Mouse (Mus musculus) stomach, embryonic 15.5 days (tissue): ENCODE measurements around the gene Pde6b. TPM values are rescaled to one million over a fixed set of nuclear protein-coding genes. Genes with fewer than 3 reads are reported as not detected.

Experiments
- ATAC-seq: fragments of 200-750 bp; cut with Nextera tagmentation; 2 replicates; pipeline ENCODE4 v1.8.0; 2017; ENCODE audit warnings: low read depth, moderate number of reproducible peaks, moderate TSS enrichment; ENCODE audit not compliant: insufficient read depth, low FRiP score
- H3K27ac ChIP-seq: fragments of 300-500 bp; sonication (generic); 2 replicates; pipeline ENCODE4 v1.5.1; 2015; ENCODE audit warnings: mild to moderate bottlenecking, inconsistent platforms
- H3K27me3 ChIP-seq: fragments of 300-500 bp; sonication (generic); replicated peaks from 2 replicates; pipeline ENCODE4 v1.6.1; 2015; ENCODE audit warnings: inconsistent platforms
- H3K36me3 ChIP-seq: fragments of 300-500 bp; sonication (generic); 2 replicates; pipeline ENCODE4 v1.6.1; 2015; ENCODE audit warnings: inconsistent platforms
- H3K4me1 ChIP-seq: fragments of 300-500 bp; sonication (generic); 2 replicates; pipeline ENCODE4 v1.6.1; 2015; ENCODE audit warnings: inconsistent platforms
- H3K4me2 ChIP-seq: fragments of 300-500 bp; sonication (generic); 2 replicates; pipeline ENCODE4 v1.6.1; 2015; ENCODE audit warnings: mild to moderate bottlenecking, inconsistent platforms
- H3K4me3 ChIP-seq: fragments of 300-500 bp; sonication (generic); replicated peaks from 2 replicates; pipeline ENCODE4 v1.5.1; 2015; ENCODE audit warnings: inconsistent platforms
- H3K9ac ChIP-seq: fragments of 300-500 bp; sonication (generic); 2 replicates; pipeline ENCODE4 v1.6.1; 2015; ENCODE audit warnings: inconsistent platforms
- H3K9me3 ChIP-seq: fragments of 300-500 bp; sonication (generic); 2 replicates; pipeline ENCODE4 v1.6.1; 2016; ENCODE audit warnings: inconsistent platforms
- WGBS: fragments of 180-500 bp; shearing (Covaris S2); methylation state at CpG from one replicate; pipeline ENCODE4 v1.1.7; 2015; 5-methylcytosine and 5-hydroxymethylcytosine counted together
- polyA plus RNA-seq: library from polyadenylated mRNA; unstranded; fragments of >200 nt; fragmentation: Nextera tagmentation; extraction: Ambion mirVana; gene quantifications from 2 replicates; pipeline ENCODE4 v1.2.1, GENCODE M21; 2015

Gene Pde6b
- polyA plus RNA-seq, 1 experiment from 2014 or later = 0.39 TPM

- no peaks in the 10 kb centered on the region for H3K9me3 ChIP-seq
- no peaks in the 10 kb centered on the region for H3K36me3 ChIP-seq
- no peak overlapping the region for H3K27ac ChIP-seq
- H3K4me1 ChIP-seq = peaks cover 20% of the 10 kb centered on the region
- WGBS = 88% methylated on average over 1 of the region's 1 CpGs
- no peak overlapping the region for H3K9ac ChIP-seq
- H3K27me3 ChIP-seq = no peaks in the 10 kb centered on the region
- no peak overlapping the region for H3K4me2 ChIP-seq
- no peak for ATAC-seq
- no peak overlapping the region for H3K4me3 ChIP-seq
These were observed 78.5 kb downstream of the Pde6b start for GRCm38 (mm10) chr5:108466647-108467046.

- 75% methylated on average over 7 of the region's 7 CpGs for WGBS
- H3K4me1 ChIP-seq = no peaks in the 10 kb centered on the region
- H3K9ac ChIP-seq = no peak overlapping the region
- no peaks in the 10 kb centered on the region for H3K9me3 ChIP-seq
- H3K36me3 ChIP-seq = peaks cover 28% of the 10 kb centered on the region
- no peak overlapping the region for H3K4me2 ChIP-seq
- no peaks in the 10 kb centered on the region for H3K27me3 ChIP-seq
- H3K4me3 ChIP-seq = no peak overlapping the region
- no peak overlapping the region for H3K27ac ChIP-seq
- ATAC-seq = no peak
These were observed 81.4 kb downstream of the Pde6b start for GRCm38 (mm10) chr5:108469617-108470016.

- ATAC-seq = no peak
- Histone ChIP-seq H3K9me3 (no peaks in the 10 kb centered on the region), H3K27ac (no peak overlapping the region), H3K4me1 (no peaks in the 10 kb centered on the region), H3K4me2 (no peak overlapping the region), H3K4me3 (no peak overlapping the region), H3K36me3 (peaks cover 51% of the 10 kb centered on the region), H3K9ac (no peak overlapping the region), H3K27me3 (no peaks in the 10 kb centered on the region)
- WGBS = 81% methylated on average over 4 of the region's 4 CpGs
These were observed 85.5 kb downstream of the Pde6b start for GRCm38 (mm10) chr5:108473737-108474136.

GRCm38 (mm10) chr5:108475977-108476376, 87.8 kb downstream of the Pde6b start:
- Histone ChIP-seq H3K36me3 (peaks cover 51% of the 10 kb centered on the region), H3K9ac (no peak overlapping the region), H3K9me3 (no peaks in the 10 kb centered on the region), H3K27ac (no peak overlapping the region), H3K4me3 (no peak overlapping the region), H3K4me1 (no peaks in the 10 kb centered on the region), H3K27me3 (no peaks in the 10 kb centered on the region), H3K4me2 (no peak overlapping the region)
- 84% methylated on average over 3 of the region's 3 CpGs for WGBS
- no peak for ATAC-seq

Other genes with a start within 250 kb of the Pde6b start
- gene Dr1, start 119.5 kb upstream of the Pde6b start, polyA plus RNA-seq = 39.7 and 41.1 TPM in 2 replicates
- gene Pigg, start 75.8 kb upstream of the Pde6b start, polyA plus RNA-seq = 6.5 and 6.7 TPM in 2 replicates
- 0.06 and 0.09 TPM in 2 replicates for gene Gm42517, start 20.5 kb upstream of the Pde6b start, polyA plus RNA-seq
- gene Atp5k, start 46.1 kb downstream of the Pde6b start, polyA plus RNA-seq = 401 and 426 TPM in 2 replicates
- gene Mfsd7a, start 60.5 kb downstream of the Pde6b start, polyA plus RNA-seq = 0.52 and 0.69 TPM in 2 replicates
- 17.7 and 19.1 TPM in 2 replicates for gene Pcgf3, start 72.8 kb downstream of the Pde6b start, polyA plus RNA-seq
- 2.6 and 3.0 TPM in 2 replicates for gene Cplx1, start 161.6 kb downstream of the Pde6b start, polyA plus RNA-seq
- 48.8 and 59.5 TPM in 2 replicates for gene Gak, start 241.4 kb downstream of the Pde6b start, polyA plus RNA-seq
- 23.9 and 26.5 TPM in 2 replicates for gene Tmem175, start 241.4 kb downstream of the Pde6b start, polyA plus RNA-seq